Mouse (Mus musculus): Measurements from ENCODE around the gene Nnmt.

DNA sequence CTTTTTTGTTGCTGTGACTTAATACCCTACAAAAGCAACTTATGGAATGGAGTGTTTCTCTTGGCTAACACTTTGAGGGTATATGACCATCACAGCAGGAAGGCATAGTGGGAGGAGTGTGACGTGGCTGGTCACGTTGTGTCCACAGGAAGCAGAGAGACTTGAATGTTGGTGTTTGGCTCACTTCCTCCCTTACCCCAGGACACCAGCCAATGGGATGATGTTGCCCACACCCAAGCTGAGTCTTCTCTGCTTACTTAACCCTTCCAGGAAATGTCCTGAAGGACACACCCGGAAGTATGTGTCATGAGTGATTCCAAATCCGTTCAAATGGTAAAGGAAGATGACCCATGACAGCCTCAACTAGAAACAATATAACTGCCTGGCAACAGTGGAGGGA is 4.8 kb upstream of the Nnmt start:
- no peak for TF ChIP-seq POLR2A (IDR thresholded peaks at IDR 0.05; ENCODE audit: extremely low read depth, insufficient read depth, low read length)
- TF ChIP-seq CTCF (IDR thresholded peaks at IDR 0.05; ENCODE audit: extremely low read depth, insufficient read depth, low read length) = no peak

All from cortical plate, adult 2 months (tissue).